Mouse (Mus musculus) limb, embryonic 10.5 days (tissue): Measurements from ENCODE around the gene Topaz1. TPM values are rescaled to one million over a fixed set of nuclear protein-coding genes. Genes with fewer than 3 reads are reported as not detected.
A peak's percentile ranks its signal among the peaks of the same experiment; 100 is the strongest.

ENCODE experiments used
- DNase-seq: peaks from one replicate; pipeline ENCODE4 v3.0.0-alpha.2; 2017; ENCODE audit warnings: low spot score
- H3K27ac ChIP-seq: fragments of 300-500 bp; sonication (generic); 2 replicates; pipeline ENCODE4 v1.5.1; 2016; ENCODE audit warnings: mild to moderate bottlenecking
- H3K27me3 ChIP-seq: fragments of 300-500 bp; sonication (generic); 2 replicates; pipeline ENCODE4 v1.6.1; 2016; ENCODE audit warnings: low read depth, mild to moderate bottlenecking; ENCODE audit not compliant: poor library complexity, severe bottlenecking
- H3K36me3 ChIP-seq: fragments of 300-500 bp; sonication (generic); 2 replicates; pipeline ENCODE4 v1.6.1; 2016; ENCODE audit warnings: mild to moderate bottlenecking, moderate library complexity
- H3K4me1 ChIP-seq: fragments of 300-500 bp; sonication (generic); 2 replicates; pipeline ENCODE4 v1.6.1; 2016
- H3K4me3 ChIP-seq: fragments of 300-500 bp; sonication (generic); 2 replicates; pipeline ENCODE4 v1.5.1; 2016; ENCODE audit warnings: mild to moderate bottlenecking, moderate library complexity
- H3K9me3 ChIP-seq: fragments of 300-500 bp; sonication (generic); replicated peaks from 2 replicates; pipeline ENCODE4 v1.6.1; 2016; ENCODE audit warnings: mild to moderate bottlenecking
- WGBS: fragments of 180-500 bp; shearing (Covaris S2); methylation state at CpG from one replicate; pipeline ENCODE4 v1.1.7; 2016; 5-methylcytosine and 5-hydroxymethylcytosine counted together
- polyA plus RNA-seq: library from polyadenylated mRNA; unstranded; fragments of >200 nt; fragmentation: Nextera tagmentation; extraction: Ambion mirVana; gene quantifications from 2 replicates; pipeline ENCODE4 v1.2.1, GENCODE M21; 2016

The Topaz1 gene
- 0.04 TPM in 1 of 2 replicates, not detected in the other for polyA plus RNA-seq

- peaks cover 5% of the 10 kb centered on the region; the same call in 1 of the 2 replicates for H3K27me3 ChIP-seq
- no peak within 1 kb of the TSS for H3K4me3 ChIP-seq
- H3K36me3 ChIP-seq = no peaks in the 10 kb centered on the region
- peaks cover 4% of the 10 kb centered on the region; the same call in 1 of the 2 replicates for H3K4me1 ChIP-seq
- H3K9me3 ChIP-seq = no peaks in the 10 kb centered on the region
- H3K27ac ChIP-seq = no peak within 1 kb of the TSS
- 74% methylated on average over 28 of the region's 28 CpGs for WGBS
- no peak for DNase-seq
Measured at GRCm38 (mm10) chr9:122747060-122747459, at the start of gene Topaz1. Gene Topaz1 (plus strand): TSS chr9:122747346.

GRCm38 (mm10) chr9:122701817-122702216 is 45.3 kb upstream of the Topaz1 start:
- Histone ChIP-seq H3K9me3 (no peaks in the 10 kb centered on the region), H3K27ac (no peak overlapping the region), H3K4me3 (no peak overlapping the region), H3K27me3 (no peaks in the 10 kb centered on the region), H3K4me1 (no peaks in the 10 kb centered on the region), H3K36me3 (no peaks in the 10 kb centered on the region)
- 6% methylated on average over 3 of the region's 3 CpGs for WGBS
- peak; percentile 72 for DNase-seq

GRCm38 (mm10) chr9:122713836-122714235 is 33.3 kb upstream of the Topaz1 start:
- Histone ChIP-seq H3K27ac (no peak overlapping the region), H3K4me1 (no peaks in the 10 kb centered on the region), H3K27me3 (no peaks in the 10 kb centered on the region), H3K9me3 (no peaks in the 10 kb centered on the region), H3K4me3 (no peak overlapping the region), H3K36me3 (no peaks in the 10 kb centered on the region)
- 79% methylated on average over 2 of the region's 2 CpGs for WGBS
- no peak for DNase-seq

- H3K27me3 ChIP-seq = no peaks in the 10 kb centered on the region
- 85% methylated on average over 2 of the region's 2 CpGs for whole genome bisulfite sequencing
Measured at GRCm38 (mm10) chr9:122715046-122715445, 32.1 kb upstream of the Topaz1 start.

GRCm38 (mm10) chr9:122716131-122716921 is 30.8 kb upstream of the Topaz1 start:
- WGBS = 27% methylated on average over 7 of the region's 7 CpGs
- no peak for DNase-seq
- H3K36me3 ChIP-seq = no peaks in the 10 kb centered on the region
- no peak overlapping the region for H3K4me3 ChIP-seq
- no peaks in the 10 kb centered on the region for H3K27me3 ChIP-seq
- no peak overlapping the region for H3K27ac ChIP-seq
- no peaks in the 10 kb centered on the region for H3K4me1 ChIP-seq
- H3K9me3 ChIP-seq = no peaks in the 10 kb centered on the region

More at GRCm38 (mm10) chr9:122715046-122715445, 32.1 kb upstream of the Topaz1 start:
- H3K4me1 ChIP-seq = no peaks in the 10 kb centered on the region
- no peaks in the 10 kb centered on the region for H3K36me3 ChIP-seq
- H3K27ac ChIP-seq = no peak overlapping the region
- no peak for DNase-seq
- no peaks in the 10 kb centered on the region for H3K9me3 ChIP-seq
- H3K4me3 ChIP-seq = no peak overlapping the region

GRCm38 (mm10) chr9:122722296-122722695 is 24.9 kb upstream of the Topaz1 start:
- no peaks in the 10 kb centered on the region for H3K36me3 ChIP-seq
- no peak overlapping the region for H3K27ac ChIP-seq

GRCm38 (mm10) chr9:122725046-122725765 is 21.9 kb upstream of the Topaz1 start:
- H3K9me3 ChIP-seq = no peaks in the 10 kb centered on the region
- no peak for DNase-seq
- no peaks in the 10 kb centered on the region for H3K4me1 ChIP-seq
- 26% methylated on average over 22 of the region's 22 CpGs for WGBS
- H3K36me3 ChIP-seq = no peaks in the 10 kb centered on the region
- no peak overlapping the region for H3K27ac ChIP-seq
- H3K27me3 ChIP-seq = peaks cover 27% of the 10 kb centered on the region
- no peak overlapping the region for H3K4me3 ChIP-seq

More at GRCm38 (mm10) chr9:122722296-122722695, 24.9 kb upstream of the Topaz1 start:
- no peak overlapping the region for H3K4me3 ChIP-seq
- 28% methylated on average over 4 of the region's 4 CpGs for WGBS
- no peaks in the 10 kb centered on the region for H3K9me3 ChIP-seq
- H3K27me3 ChIP-seq = peaks cover 24% of the 10 kb centered on the region
- peak; percentile 28 for DNase-seq
- H3K4me1 ChIP-seq = no peaks in the 10 kb centered on the region

- DNase-seq = peak; percentile 55
- H3K27me3 ChIP-seq = peaks cover 29% of the 10 kb centered on the region
- 23% methylated on average over 10 of the region's 10 CpGs for WGBS
Measured at GRCm38 (mm10) chr9:122729500-122729899, 17.6 kb upstream of the Topaz1 start.

GRCm38 (mm10) chr9:122732126-122732810 is 14.9 kb upstream of the Topaz1 start:
- H3K36me3 ChIP-seq = no peaks in the 10 kb centered on the region
- H3K27ac ChIP-seq = no peak overlapping the region
- H3K4me3 ChIP-seq = peak overlapping the region; percentile 38; the same call in 1 of the 2 replicates
- 80% methylated on average over 8 of the region's 8 CpGs for WGBS
- no peaks in the 10 kb centered on the region for H3K4me1 ChIP-seq
- no peak for DNase-seq
- H3K9me3 ChIP-seq = no peaks in the 10 kb centered on the region
- peaks cover 10% of the 10 kb centered on the region for H3K27me3 ChIP-seq

More at GRCm38 (mm10) chr9:122729500-122729899, 17.6 kb upstream of the Topaz1 start:
- Histone ChIP-seq H3K27ac (no peak overlapping the region), H3K4me3 (no peak overlapping the region), H3K9me3 (no peaks in the 10 kb centered on the region), H3K4me1 (no peaks in the 10 kb centered on the region), H3K36me3 (no peaks in the 10 kb centered on the region)

- Histone ChIP-seq H3K4me1 (no peaks in the 10 kb centered on the region), H3K9me3 (no peaks in the 10 kb centered on the region), H3K4me3 (peak overlapping the region; percentile 38), H3K27ac (no peak overlapping the region), H3K27me3 (peaks cover 6% of the 10 kb centered on the region), H3K36me3 (no peaks in the 10 kb centered on the region)
- peak; percentile 47 for DNase-seq
- WGBS = 39% methylated on average over 12 of the region's 12 CpGs
Measured at GRCm38 (mm10) chr9:122733222-122733621, 13.9 kb upstream of the Topaz1 start.

- Histone ChIP-seq H3K9me3 (0 out of 2 replicates have a peak, but pooled peaks cover 2% of the 10 kb centered on the region), H3K27me3 (peaks cover 6% of the 10 kb centered on the region), H3K36me3 (no peaks in the 10 kb centered on the region)
Measured at GRCm38 (mm10) chr9:122734934-122735333, 12.2 kb upstream of the Topaz1 start.

GRCm38 (mm10) chr9:122736001-122736400 is 11.1 kb upstream of the Topaz1 start:
- DNase-seq = no peak
- Histone ChIP-seq H3K9me3 (peaks cover 2% of the 10 kb centered on the region; the same call in 1 of the 2 replicates), H3K4me1 (no peaks in the 10 kb centered on the region), H3K27me3 (peaks cover 6% of the 10 kb centered on the region; the same call in 1 of the 2 replicates), H3K4me3 (no peak overlapping the region), H3K27ac (no peak overlapping the region), H3K36me3 (no peaks in the 10 kb centered on the region)
- WGBS = 74% methylated on average over 2 of the region's 2 CpGs

More at GRCm38 (mm10) chr9:122734934-122735333, 12.2 kb upstream of the Topaz1 start:
- H3K27ac ChIP-seq = no peak overlapping the region
- no peaks in the 10 kb centered on the region for H3K4me1 ChIP-seq
- 71% methylated on average over 7 of the region's 7 CpGs for WGBS
- DNase-seq = no peak
- H3K4me3 ChIP-seq = no peak overlapping the region
